Mouse (Mus musculus) ES-Bruce4 (cell line): Measurements from ENCODE around the gene Hoxc11.

Experiments
- CTCF ChIP-seq: IDR thresholded peaks from one replicate; pipeline ENCODE4 v1.8.1; 2011; ENCODE audit warnings: low read depth, low read length
- POLR2A ChIP-seq: IDR thresholded peaks from one replicate; pipeline ENCODE4 v1.8.1; 2011; ENCODE audit warnings: low read length; ENCODE audit not compliant: insufficient read depth

DNA sequence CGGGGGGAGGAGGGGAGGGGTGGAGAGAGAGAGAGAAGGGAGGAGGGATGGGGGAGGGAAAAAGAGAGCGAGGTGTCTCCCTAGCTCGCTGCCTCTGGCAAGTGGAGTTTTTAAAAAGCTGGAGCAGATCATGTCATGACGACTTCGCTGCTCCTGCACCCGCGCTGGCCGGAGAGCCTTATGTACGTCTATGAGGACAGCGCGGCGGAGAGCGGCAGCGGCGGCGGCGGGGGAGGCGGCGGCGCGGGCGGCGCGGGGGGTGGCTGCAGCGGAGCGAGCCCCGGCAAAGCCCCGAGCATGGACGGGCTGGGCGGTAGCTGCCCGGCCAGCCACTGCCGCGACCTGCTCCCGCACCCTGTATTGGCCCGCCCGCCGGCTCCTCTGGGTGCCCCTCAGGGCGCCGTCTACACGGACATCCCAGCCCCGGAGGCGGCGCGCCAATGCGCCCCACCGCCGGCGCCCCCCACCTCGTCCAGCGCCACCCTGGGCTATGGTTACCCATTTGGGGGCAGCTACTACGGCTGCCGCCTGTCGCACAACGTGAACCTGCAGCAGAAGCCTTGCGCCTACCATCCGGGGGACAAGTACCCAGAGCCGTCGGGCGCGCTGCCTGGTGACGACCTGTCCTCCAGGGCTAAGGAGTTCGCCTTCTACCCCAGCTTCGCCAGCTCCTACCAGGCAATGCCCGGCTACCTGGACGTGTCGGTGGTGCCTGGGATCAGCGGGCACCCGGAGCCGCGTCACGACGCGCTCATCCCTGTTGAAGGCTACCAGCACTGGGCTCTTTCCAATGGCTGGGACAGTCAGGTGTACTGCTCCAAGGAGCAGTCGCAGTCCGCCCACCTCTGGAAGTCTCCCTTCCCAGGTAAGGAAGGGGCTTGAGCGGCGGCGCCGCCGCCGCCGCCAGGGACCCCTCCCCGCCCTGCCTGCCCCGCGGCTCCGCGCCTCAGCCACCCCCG lies 32.9 kb upstream of the Hoxc11 start, which contains the start of gene Hoxc13:
- TF ChIP-seq CTCF (no peak), POLR2A (no peak)
